9 mouse cellular contexts compared by ENCODE assay signal in genomic region chr5:121078531-121078930, GRCm38 (mm10).
DNase-seq lines count a peak whose midpoint lies in the region; ATAC-seq and TF ChIP-seq lines count a peak whose summit lies in the region.
"Had no signal": no experiment of that assay in that cellular context is flagged by ENCODE, and none has a peak within 500 bp of the region (broad histone marks: within the 10 kb centered on the region; RNA-seq: fewer than 3 reads in every experiment).

No protein-coding gene starts in this region.

- TF ChIP-seq EP300 in CH12.LX (IDR thresholded peaks at IDR 0.05; ENCODE audit: low read length): no peak

- H3K79me2 ChIP-seq in CH12.LX (replicated peaks; ENCODE audit: control insufficient read depth, extremely low read depth, insufficient read depth, poor library complexity, severe bottlenecking): no peaks in the 10 kb centered on the region

- H3K4me3 ChIP-seq in heart, embryonic 10.5 days: no peak overlapping the region
- no peak overlapping the region for H3K4me3 ChIP-seq in CH12.LX (replicated peaks in 1 of 3; ENCODE audit: low read depth in 2 of 3, low read length in 2 of 3, poor library complexity in 1 of 3)
- H3K4me3 ChIP-seq in bone marrow, adult 2 months (replicated peaks; ENCODE audit: control insufficient read depth, low read depth, low read length): no peak overlapping the region
- no peak overlapping the region for H3K4me3 ChIP-seq in cerebellum, adult 2 months (replicated peaks; ENCODE audit: insufficient read depth, low read depth, low read length)
- H3K4me3 ChIP-seq: megakaryocyte, embryonic 14.5 days had no signal

- ATAC-seq in megakaryocyte-erythroid progenitor cell, adult 5-6 weeks (replicated peaks; ENCODE audit: low FRiP score, low TSS enrichment, poor library complexity, severe bottlenecking): peak; percentile 50; the same call in 1 of the 2 replicates

- no peak overlapping the region for H3K9ac ChIP-seq in CH12.LX (ENCODE audit: insufficient read depth, low read depth)

- no peaks in the 10 kb centered on the region for H3K36me3 ChIP-seq in heart, embryonic 10.5 days
- H3K36me3 ChIP-seq in CH12.LX (replicated peaks in 1 of 2; ENCODE audit: control insufficient read depth in 1 of 2, insufficient read depth in 1 of 2, low read length in 1 of 2): no peaks in the 10 kb centered on the region

- dilution Hi-C loops in CH12.LX (cut with MboI; ENCODE audit: extremely low pct_ligation_motif_present, extremely low pct_unique_long_range_greater_than_20kb, low sequenced_read_pairs): no loop called here

- intact Hi-C loops in heart, postnatal 10 days (cut with DNase I): no loop called here

- no peaks in the 10 kb centered on the region for H3K27me3 ChIP-seq in heart, embryonic 10.5 days (ENCODE audit: insufficient read depth, poor library complexity, severe bottlenecking)
- peaks cover 18% of the 10 kb centered on the region for H3K27me3 ChIP-seq in CH12.LX (replicated peaks)
- H3K27me3 ChIP-seq in cerebellum, adult 2 months (ENCODE audit: control insufficient read depth, insufficient read depth, low read length): no peaks in the 10 kb centered on the region
- H3K27me3 ChIP-seq: megakaryocyte, embryonic 14.5 days had no signal

- TF ChIP-seq CTCF in CH12.LX (conservative IDR thresholded peaks at IDR 0.05 in 1 of 2, IDR thresholded peaks at IDR 0.05 in 1 of 2; ENCODE audit: low read depth in 2 of 2, low read length in 2 of 2): no peak
- peak; percentile 27; the same call in 1 of the 2 replicates for TF ChIP-seq CTCF in bone marrow, adult 2 months (IDR thresholded peaks at IDR 0.05; ENCODE audit: control insufficient read depth, insufficient read depth, low read length)
- TF ChIP-seq CTCF in cerebellum, adult 2 months (IDR thresholded peaks at IDR 0.05; ENCODE audit: borderline replicate concordance, insufficient read depth, low read depth, low read length): no peak

- DNase-seq in heart, postnatal 10 days: peak; percentile 61 to 80
- DNase-seq in heart, embryonic 10.5 days (ENCODE audit: low spot score): no peak
- peak; percentile 42 for DNase-seq in CH12.LX (ENCODE audit: extremely low read depth)
- DNase-seq in induced T-regulatory cell, adult 2 months (ENCODE audit: low read depth): peak; percentile 72
- DNase-seq in urinary bladder, postnatal 25 days (ENCODE audit: low spot score): peak; percentile 52
- no peak for DNase-seq in cerebellum, adult 2 months

- no peak for TF ChIP-seq RAD21 in CH12.LX (IDR thresholded peaks at IDR 0.05; ENCODE audit: low read depth, low read length)

- no peak for TF ChIP-seq POLR2A in CH12.LX (IDR thresholded peaks at IDR 0.05; ENCODE audit: low read depth, low read length)
- no peak for TF ChIP-seq POLR2A in bone marrow, adult 2 months (IDR thresholded peaks at IDR 0.05; ENCODE audit: borderline replicate concordance, control insufficient read depth, low read depth, low read length)
- no peak for TF ChIP-seq POLR2A in cerebellum, adult 2 months (IDR thresholded peaks at IDR 0.05; ENCODE audit: borderline replicate concordance, insufficient read depth, low read length)

- in situ Hi-C loops in CH12.LX (cut with MboI; ENCODE audit: low pct_ligation_motif_present, low pct_unique_long_range_greater_than_20kb, low sequenced_read_pairs): no loop called here

- WGBS in heart, embryonic 10.5 days: 19% methylated on average over 6 of the region's 6 CpGs
- WGBS in bone marrow, adult 2 months: 13% methylated on average over 6 of the region's 6 CpGs
- WGBS in cerebellum, adult 2 months: 27% methylated on average over 6 of the region's 6 CpGs

- H3K4me1 ChIP-seq in heart, embryonic 10.5 days: no peaks in the 10 kb centered on the region
- H3K4me1 ChIP-seq in CH12.LX (ENCODE audit: control insufficient read depth in 1 of 2, insufficient read depth in 2 of 2): no peaks in the 10 kb centered on the region
- H3K4me1 ChIP-seq in bone marrow, adult 2 months (ENCODE audit: control insufficient read depth, insufficient read depth, low read length): no peaks in the 10 kb centered on the region
- H3K4me1 ChIP-seq in cerebellum, adult 2 months (ENCODE audit: control insufficient read depth, insufficient read depth, low read length): peaks cover 12% of the 10 kb centered on the region
- H3K4me1 ChIP-seq: megakaryocyte, embryonic 14.5 days had no signal

- H3K4me2 ChIP-seq in CH12.LX (ENCODE audit: insufficient read depth, low read depth, poor library complexity, severe bottlenecking): no peak overlapping the region

- no peak overlapping the region for H3K27ac ChIP-seq in heart, embryonic 10.5 days
- no peak overlapping the region for H3K27ac ChIP-seq in CH12.LX (ENCODE audit: insufficient read depth, low read depth)
- no peak overlapping the region for H3K27ac ChIP-seq in bone marrow, adult 2 months (ENCODE audit: control insufficient read depth, insufficient read depth, low read depth, low read length, poor library complexity)
- H3K27ac ChIP-seq in cerebellum, adult 2 months (ENCODE audit: insufficient read depth, low read length): no peak overlapping the region

- no peaks in the 10 kb centered on the region for H3K9me3 ChIP-seq in heart, embryonic 10.5 days
- H3K9me3 ChIP-seq in CH12.LX (replicated peaks; ENCODE audit: low read length): peaks cover 11% of the 10 kb centered on the region

TF ChIP-seq in CH12.LX, 34 proteins besides CTCF, POLR2A, EP300 and RAD21:
- peak; percentile 97 for TF ChIP-seq SIN3A (IDR thresholded peaks at IDR 0.05; ENCODE audit: low read length)
- peak; percentile 76; the same call in 1 of the 2 replicates for TF ChIP-seq MXI1 (IDR thresholded peaks at IDR 0.05; ENCODE audit: low read depth, low read length)
- no peak for TF ChIP-seq UBTF (IDR thresholded peaks at IDR 0.05; ENCODE audit: low read depth, low read length)

Comparison
In these comparisons a context has a peak if more than half of its experiments do, and no peak if none do; other contexts are left out.
1. DNase-seq: peak in heart, postnatal 10 days (2 of 2), CH12.LX (single experiment), induced T-regulatory cell, adult 2 months (single experiment) and urinary bladder, postnatal 25 days (single experiment); none in heart, embryonic 10.5 days (single experiment) and cerebellum, adult 2 months (0 of 2).